Mouse (Mus musculus): ENCODE data around the gene Olfr1348. TPM values are rescaled to one million over a fixed set of nuclear protein-coding genes. Genes with fewer than 3 reads are reported as not detected.
"Not testable (repeated sequence)": the region's sequence is repeated elsewhere in the genome, so short reads cannot be mapped to it uniquely, and the experiment has no call there.

The Olfr1348 gene
- polyA plus RNA-seq (2012; ENCODE audit: insufficient read depth, insufficient read length, missing spikeins), result not detected in 2 replicates

- Histone ChIP-seq H3K27ac (replicated peaks; ENCODE audit: low read depth, low read length) (no peak within 1 kb of the TSS), H3K4me1 (ENCODE audit: control insufficient read depth, insufficient read depth, insufficient read length, low read length) (no peaks in the 10 kb centered on the region), H3K4me3 (ENCODE audit: insufficient read depth, low read depth, low read length) (no peak within 1 kb of the TSS)
Measured at GRCm38 (mm10) chr7:6508648-6509047, at the start of gene Olfr1348. Gene Olfr1348 (minus strand): TSS chr7:6508748.

- no peak overlapping the region for H3K27ac ChIP-seq (replicated peaks; ENCODE audit: low read depth, low read length)
- H3K4me3 ChIP-seq (ENCODE audit: insufficient read depth, low read depth, low read length), result no peak overlapping the region
- no peaks in the 10 kb centered on the region for H3K4me1 ChIP-seq (ENCODE audit: control insufficient read depth, insufficient read depth, insufficient read length, low read length)
Measured at GRCm38 (mm10) chr7:6526141-6526540, 17.6 kb upstream of the Olfr1348 start.

- Histone ChIP-seq H3K4me1 (ENCODE audit: control insufficient read depth, insufficient read depth, insufficient read length, low read length) (no peaks in the 10 kb centered on the region), H3K4me3 (ENCODE audit: insufficient read depth, low read depth, low read length) (no peak overlapping the region), H3K27ac (replicated peaks; ENCODE audit: low read depth, low read length) (no peak overlapping the region)
Measured at GRCm38 (mm10) chr7:6525001-6525400, 16.5 kb upstream of the Olfr1348 start.

GRCm38 (mm10) chr7:6522850-6523249 lies 14.3 kb upstream of the Olfr1348 start, which contains the start of gene Olfr1349:
Gene Olfr1349 (minus strand): TSS chr7:6522950.
- Histone ChIP-seq H3K4me3 (ENCODE audit: insufficient read depth, low read depth, low read length) (no peak within 1 kb of the TSS), H3K27ac (replicated peaks; ENCODE audit: low read depth, low read length) (no peak within 1 kb of the TSS), H3K4me1 (ENCODE audit: control insufficient read depth, insufficient read depth, insufficient read length, low read length) (no peaks in the 10 kb centered on the region)

GRCm38 (mm10) chr7:6521666-6522065 lies 13.1 kb upstream of the Olfr1348 start:
- no peak overlapping the region for H3K4me3 ChIP-seq (ENCODE audit: insufficient read depth, low read depth, low read length)
- no peak overlapping the region for H3K27ac ChIP-seq (replicated peaks; ENCODE audit: low read depth, low read length)
- H3K4me1 ChIP-seq (ENCODE audit: control insufficient read depth, insufficient read depth, insufficient read length, low read length), result no peaks in the 10 kb centered on the region

GRCm38 (mm10) chr7:6499655-6500054 lies 8.9 kb downstream of the Olfr1348 start, which contains the start of gene Olfr1347:
Gene Olfr1347 (minus strand): TSS chr7:6499755.
- H3K27ac ChIP-seq (replicated peaks; ENCODE audit: low read depth, low read length), result no peak within 1 kb of the TSS
- H3K4me3 ChIP-seq (ENCODE audit: insufficient read depth, low read depth, low read length), result no peak within 1 kb of the TSS
- no peaks in the 10 kb centered on the region for H3K4me1 ChIP-seq (ENCODE audit: control insufficient read depth, insufficient read depth, insufficient read length, low read length)

GRCm38 (mm10) chr7:6486841-6487240 lies 21.7 kb downstream of the Olfr1348 start, which contains the start of gene Olfr5:
Gene Olfr5 (minus strand): TSS chr7:6486941.
- Histone ChIP-seq H3K4me1 (ENCODE audit: control insufficient read depth, insufficient read depth, insufficient read length, low read length) (no peaks in the 10 kb centered on the region), H3K27ac (replicated peaks; ENCODE audit: low read depth, low read length) (no peak within 1 kb of the TSS), H3K4me3 (ENCODE audit: insufficient read depth, low read depth, low read length) (no peak within 1 kb of the TSS)

GRCm38 (mm10) chr7:6477633-6478032 lies 30.9 kb downstream of the Olfr1348 start:
- H3K27ac ChIP-seq (replicated peaks; ENCODE audit: low read depth, low read length); H3K4me1 ChIP-seq (ENCODE audit: control insufficient read depth, insufficient read depth, insufficient read length, low read length); H3K4me3 ChIP-seq (ENCODE audit: insufficient read depth, low read depth, low read length): not testable (repeated sequence)

- no peaks in the 10 kb centered on the region for H3K4me1 ChIP-seq (ENCODE audit: control insufficient read depth, insufficient read depth, insufficient read length, low read length)
- no peak within 1 kb of the TSS for H3K27ac ChIP-seq (replicated peaks; ENCODE audit: low read depth, low read length)
- H3K4me3 ChIP-seq (ENCODE audit: insufficient read depth, low read depth, low read length), result no peak within 1 kb of the TSS
Measured at GRCm38 (mm10) chr7:6466951-6467350, 41.6 kb downstream of the Olfr1348 start, which contains the start of gene Olfr1346. Gene Olfr1346 (plus strand): TSS chr7:6467101.

GRCm38 (mm10) chr7:6456399-6456798 lies 52.1 kb downstream of the Olfr1348 start:
- H3K4me1 ChIP-seq (ENCODE audit: control insufficient read depth, insufficient read depth, insufficient read length, low read length), result no peaks in the 10 kb centered on the region
- H3K27ac ChIP-seq (replicated peaks; ENCODE audit: low read depth, low read length), result no peak overlapping the region
- no peak overlapping the region for H3K4me3 ChIP-seq (ENCODE audit: insufficient read depth, low read depth, low read length)

GRCm38 (mm10) chr7:6455868-6456267 lies 52.7 kb downstream of the Olfr1348 start, which contains the start of gene Olfr1336:
Gene Olfr1336 (plus strand): TSS chr7:6456168.
- Histone ChIP-seq H3K4me3 (ENCODE audit: insufficient read depth, low read depth, low read length) (no peak within 1 kb of the TSS), H3K27ac (replicated peaks; ENCODE audit: low read depth, low read length) (no peak within 1 kb of the TSS), H3K4me1 (ENCODE audit: control insufficient read depth, insufficient read depth, insufficient read length, low read length) (no peaks in the 10 kb centered on the region)

Other genes with a start within 250 kb of the Olfr1348 start
- 3.4 and 4.6 TPM in 2 replicates for gene Zfp667, start 222.2 kb downstream of the Olfr1348 start, polyA plus RNA-seq (2012; ENCODE audit: insufficient read depth, insufficient read length, missing spikeins)
- gene Zfp583, start 177.5 kb downstream of the Olfr1348 start, polyA plus RNA-seq (2012; ENCODE audit: insufficient read depth, insufficient read length, missing spikeins), result 2.3 and 5.4 TPM in 2 replicates
- gene Gm3854, start 165.0 kb downstream of the Olfr1348 start, polyA plus RNA-seq (2012; ENCODE audit: insufficient read depth, insufficient read length, missing spikeins), result 0.36 TPM in 1 of 2 replicates, not detected in the other
- 1.9 and 2.0 TPM in 2 replicates for gene Zfp78, start 145.5 kb downstream of the Olfr1348 start, polyA plus RNA-seq (2012; ENCODE audit: insufficient read depth, insufficient read length, missing spikeins)
- gene Zfp28, start 125.5 kb downstream of the Olfr1348 start, polyA plus RNA-seq (2012; ENCODE audit: insufficient read depth, insufficient read length, missing spikeins), result 1.8 and 3.6 TPM in 2 replicates
- not detected in 2 replicates for gene Smim17, start 110.0 kb downstream of the Olfr1348 start, polyA plus RNA-seq (2012; ENCODE audit: insufficient read depth, insufficient read length, missing spikeins)
- not detected in 2 replicates for gene Gm20715, start 98.5 kb downstream of the Olfr1348 start, polyA plus RNA-seq (2012; ENCODE audit: insufficient read depth, insufficient read length, missing spikeins)
- gene Olfr1344, start 70.1 kb downstream of the Olfr1348 start, polyA plus RNA-seq (2012; ENCODE audit: insufficient read depth, insufficient read length, missing spikeins), result not detected in 2 replicates
- gene Olfr1336, start 52.6 kb downstream of the Olfr1348 start, polyA plus RNA-seq (2012; ENCODE audit: insufficient read depth, insufficient read length, missing spikeins), result not detected in 2 replicates
- not detected in 2 replicates for gene Olfr1346, start 41.6 kb downstream of the Olfr1348 start, polyA plus RNA-seq (2012; ENCODE audit: insufficient read depth, insufficient read length, missing spikeins)
- not detected in 2 replicates for gene Olfr5, start 21.8 kb downstream of the Olfr1348 start, polyA plus RNA-seq (2012; ENCODE audit: insufficient read depth, insufficient read length, missing spikeins)
- not detected in 2 replicates for gene Olfr1347, start 9.0 kb downstream of the Olfr1348 start, polyA plus RNA-seq (2012; ENCODE audit: insufficient read depth, insufficient read length, missing spikeins)
- not detected in 2 replicates for gene Olfr1349, start 14.2 kb upstream of the Olfr1348 start, polyA plus RNA-seq (2012; ENCODE audit: insufficient read depth, insufficient read length, missing spikeins)
- gene Olfr1350, start 56.1 kb upstream of the Olfr1348 start, polyA plus RNA-seq (2012; ENCODE audit: insufficient read depth, insufficient read length, missing spikeins), result not detected in 2 replicates
- 0.52 TPM in 1 of 2 replicates, not detected in the other for gene Zim1, start 187.7 kb upstream of the Olfr1348 start, polyA plus RNA-seq (2012; ENCODE audit: insufficient read depth, insufficient read length, missing spikeins)
- 3.5 and 8.2 TPM in 2 replicates for gene Peg3, start 221.7 kb upstream of the Olfr1348 start, polyA plus RNA-seq (2012; ENCODE audit: insufficient read depth, insufficient read length, missing spikeins)
- gene Usp29, start 221.8 kb upstream of the Olfr1348 start, polyA plus RNA-seq (2012; ENCODE audit: insufficient read depth, insufficient read length, missing spikeins), result not detected in 2 replicates

Data from brown adipose tissue, adult 24 weeks (tissue).